Mouse (Mus musculus) stomach, adult 2 months (tissue): ENCODE results near the gene Epha2. TPM values are rescaled to one million over a fixed set of nuclear protein-coding genes. Genes with fewer than 3 reads are reported as not detected.

ENCODE experiments used
- polyA plus RNA-seq: library from polyadenylated mRNA; depleted of rRNA; stranded (reverse); fragments of >200 nt; gene quantifications from 2 replicates; pipeline ENCODE4 v1.2.3, GENCODE M21; 2012; rRNA removed

Epha2 gene
- 17.6 and 18.6 TPM in 2 replicates for polyA plus RNA-seq

DNA sequence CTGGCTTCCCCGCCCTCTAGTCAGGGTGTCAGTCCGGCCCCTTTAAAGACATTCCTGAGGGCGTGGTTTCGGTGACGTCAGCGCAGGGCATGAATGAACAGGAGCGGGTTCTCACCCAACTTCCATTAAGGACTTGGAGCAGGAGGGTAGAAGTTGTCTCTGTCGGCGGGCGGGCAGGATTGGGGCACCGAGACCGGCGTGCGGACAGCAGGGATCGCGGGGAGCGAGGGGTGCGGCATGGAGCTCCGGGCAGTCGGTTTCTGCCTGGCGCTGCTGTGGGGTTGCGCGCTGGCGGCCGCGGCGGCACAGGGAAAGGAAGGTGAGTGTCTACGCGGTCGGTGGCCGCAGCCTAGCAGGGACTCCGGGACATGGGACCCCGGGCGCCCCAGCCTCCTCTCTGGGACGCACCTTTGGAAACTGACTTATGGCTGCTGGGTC, at the start of gene Epha2:
Gene Epha2, plus strand, starts transcription at position 125 of the 438 bp plus-strand sequence.

DNA sequence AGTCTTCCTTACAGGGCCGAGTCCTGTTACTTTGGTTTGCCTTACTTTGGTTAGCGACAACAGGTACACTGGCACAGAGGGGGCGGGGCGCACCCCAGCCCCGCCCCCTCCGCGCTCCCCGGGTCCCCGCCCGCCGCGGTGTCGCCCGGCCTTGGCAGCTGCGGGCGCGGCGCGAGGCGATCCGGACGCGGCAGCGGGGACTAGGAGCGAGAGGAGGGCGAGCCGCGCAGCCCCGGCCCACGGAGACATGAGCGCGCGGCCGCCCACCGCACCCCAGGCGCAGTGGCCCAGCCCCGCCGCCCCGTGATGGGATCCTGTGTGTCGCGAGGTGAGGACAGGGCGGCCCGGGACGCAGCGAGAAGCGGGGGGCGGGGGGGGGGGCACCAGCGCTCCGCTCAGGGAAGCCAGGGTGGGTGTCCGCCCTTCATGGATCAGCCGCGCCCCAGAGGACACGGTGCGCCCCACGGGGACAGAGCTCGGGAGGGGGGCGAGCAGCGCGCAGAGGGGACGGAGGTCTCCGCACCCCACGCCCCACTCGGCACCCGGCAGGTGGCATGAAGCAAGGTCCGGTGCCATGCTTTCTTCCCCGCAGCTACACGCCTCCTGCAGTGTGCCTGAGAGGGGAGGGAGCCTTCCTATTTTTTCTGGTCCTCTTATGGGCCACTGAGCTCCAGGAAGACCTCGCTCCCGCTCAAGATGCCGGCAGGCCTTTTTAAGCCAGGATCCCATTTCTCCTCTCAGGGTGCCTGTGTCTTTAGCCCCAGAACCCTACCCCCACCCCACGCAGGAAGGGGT, 67.2 kb downstream of the Epha2 start, which contains the start of gene Fam131c:
Gene Fam131c, plus strand, starts transcription at position 224 of the 795 bp plus-strand sequence.

Other genes with a start within 250 kb of the Epha2 start
- gene Crocc, start 240.7 kb upstream of the Epha2 start, polyA plus RNA-seq: 6.0 and 7.1 TPM in 2 replicates
- 34.3 and 51.7 TPM in 2 replicates for gene Necap2, start 222.9 kb upstream of the Epha2 start, polyA plus RNA-seq
- not detected in 2 replicates for gene Spata21, start 212.9 kb upstream of the Epha2 start, polyA plus RNA-seq
- 41.1 and 49.4 TPM in 2 replicates for gene Szrd1, start 161.5 kb upstream of the Epha2 start, polyA plus RNA-seq
- gene Fbxo42, start 153.3 kb upstream of the Epha2 start, polyA plus RNA-seq: 4.5 and 5.0 TPM in 2 replicates
- 0.45 and 0.58 TPM in 2 replicates for gene Rsg1, start 87.3 kb upstream of the Epha2 start, polyA plus RNA-seq
- gene Arhgef19, start 61.7 kb upstream of the Epha2 start, polyA plus RNA-seq: 16.2 and 17.3 TPM in 2 replicates
- 9.8 and 15.2 TPM in 2 replicates for gene Fam131c, start 67.0 kb downstream of the Epha2 start, polyA plus RNA-seq
- gene Clcnka, start 97.5 kb downstream of the Epha2 start, polyA plus RNA-seq: 0.11 TPM in 1 of 2 replicates, not detected in the other
- not detected in 2 replicates for gene Clcnkb, start 114.8 kb downstream of the Epha2 start, polyA plus RNA-seq
- 24.8 and 33.0 TPM in 2 replicates for gene Hspb7, start 119.5 kb downstream of the Epha2 start, polyA plus RNA-seq
- gene Srarp, start 134.9 kb downstream of the Epha2 start, polyA plus RNA-seq: 0.25 and 1.2 TPM in 2 replicates
- gene Zbtb17, start 143.4 kb downstream of the Epha2 start, polyA plus RNA-seq: 22.0 and 26.1 TPM in 2 replicates
- 18.2 and 19.4 TPM in 2 replicates for gene Spen, start 237.4 kb downstream of the Epha2 start, polyA plus RNA-seq